Comparison of ENCODE assay signal across 23 mouse cellular contexts in the genomic region with DNA sequence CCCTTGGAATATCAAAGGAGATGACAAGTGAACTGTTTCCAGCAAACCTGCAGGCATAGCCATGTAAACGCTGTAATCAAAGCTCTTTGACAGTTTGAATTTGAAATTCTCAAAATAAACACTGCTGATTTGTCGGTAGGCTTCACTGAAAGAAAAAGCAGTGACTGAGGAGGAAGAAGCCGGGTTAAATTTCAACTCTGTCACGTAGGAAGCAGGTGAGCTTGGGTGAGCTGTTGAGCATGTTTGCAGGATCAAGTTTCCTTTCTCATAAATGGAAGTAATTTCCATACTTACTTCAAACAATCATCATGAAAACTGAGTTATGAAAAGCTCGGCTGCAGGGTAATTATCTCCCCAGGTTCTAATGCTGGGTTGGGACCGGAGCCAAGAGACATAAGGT.
DNase-seq lines count a peak whose midpoint lies in the region; ATAC-seq lines count a peak whose summit lies in the region.
"Had no signal": no experiment of that assay in that cellular context is flagged by ENCODE, and none has a peak within 500 bp of the region (broad histone marks: within the 10 kb centered on the region; RNA-seq: fewer than 3 reads in every experiment).

No protein-coding gene starts in this region.

- no peak overlapping the region for H3K4me2 ChIP-seq in embryonic facial prominence, embryonic 11.5 days (ENCODE audit: low read depth, low read length)
- H3K4me2 ChIP-seq in embryonic facial prominence, embryonic 14.5 days (ENCODE audit: low read depth, low read length) = no peak overlapping the region

- no peaks in the 10 kb centered on the region for H3K27me3 ChIP-seq in embryonic facial prominence, embryonic 11.5 days (ENCODE audit: control insufficient read depth, insufficient read depth, low read length)
- H3K27me3 ChIP-seq in embryonic facial prominence, embryonic 10.5 days (replicated peaks; ENCODE audit: low read depth, poor library complexity, severe bottlenecking) = no peaks in the 10 kb centered on the region
- no peaks in the 10 kb centered on the region for H3K27me3 ChIP-seq in embryonic facial prominence, embryonic 14.5 days (replicated peaks; ENCODE audit: control insufficient read depth, insufficient read depth, low read length)
- H3K27me3 ChIP-seq: CH12.LX, Patski had no signal

- no peak overlapping the region for H3K4me3 ChIP-seq in embryonic facial prominence, embryonic 11.5 days (ENCODE audit: low read depth, low read length)
- no peak overlapping the region for H3K4me3 ChIP-seq in embryonic facial prominence, embryonic 10.5 days
- H3K4me3 ChIP-seq in embryonic facial prominence, embryonic 14.5 days (ENCODE audit: low read depth, low read length) = no peak overlapping the region

- H3K9me3 ChIP-seq in embryonic facial prominence, embryonic 11.5 days (replicated peaks; ENCODE audit: control insufficient read depth, low read length) = no peaks in the 10 kb centered on the region
- no peaks in the 10 kb centered on the region for H3K9me3 ChIP-seq in embryonic facial prominence, embryonic 10.5 days
- H3K9me3 ChIP-seq in embryonic facial prominence, embryonic 14.5 days (ENCODE audit: control insufficient read depth, low read length) = no peaks in the 10 kb centered on the region

- no peak for ATAC-seq in embryonic facial prominence, embryonic 11.5 days (replicated peaks; ENCODE audit: insufficient number of reproducible peaks, low FRiP score, low TSS enrichment, low read depth)
- ATAC-seq in embryonic facial prominence, embryonic 14.5 days (ENCODE audit: low read depth) = peak; percentile 67
- ATAC-seq: activated CD4-positive, CD25-positive, alpha-beta regulatory T cell, adult 4 months; CD4-positive, CD25-positive, alpha-beta regulatory T cell, adult 4 months; Patski had no signal

- no peaks in the 10 kb centered on the region for H3K36me3 ChIP-seq in embryonic facial prominence, embryonic 11.5 days (replicated peaks; ENCODE audit: control insufficient read depth, insufficient read depth, low read depth, low read length)
- no peaks in the 10 kb centered on the region for H3K36me3 ChIP-seq in embryonic facial prominence, embryonic 10.5 days (replicated peaks)
- H3K36me3 ChIP-seq in embryonic facial prominence, embryonic 14.5 days (ENCODE audit: control insufficient read depth, insufficient read depth, low read length) = no peaks in the 10 kb centered on the region
- H3K36me3 ChIP-seq: G1E had no signal

- DNase-seq in cerebellum, postnatal 10 days = peak; percentile 26 to 33
- DNase-seq in cerebellum, postnatal 25 days = no peak
- DNase-seq in embryonic facial prominence, embryonic 11.5 days (ENCODE audit: low spot score) = peak; percentile 29
- DNase-seq in embryonic facial prominence, embryonic 10.5 days (ENCODE audit: low spot score) = no peak
- DNase-seq in heart, adult 11 months = peak; percentile 52
- DNase-seq in heart, postnatal 10 days = no peak
- DNase-seq in embryonic facial prominence, embryonic 14.5 days (ENCODE audit: low spot score) = peak; percentile 59
- no peak for DNase-seq in MN1 (ENCODE audit: low spot score)
- DNase-seq: adrenal gland, adult 2 months; adrenal gland, adult 8-10 months; adrenal gland, postnatal 10 days; adrenal gland, postnatal 14 days; adrenal gland, postnatal 25 days; adrenal gland, postnatal 36 days; B cell, adult 2 months; cerebellum, adult 11 months; cerebellum, adult 11-12 months; cerebellum, adult 18-20 months had no signal

- H3K4me1 ChIP-seq in embryonic facial prominence, embryonic 11.5 days (ENCODE audit: control insufficient read depth, insufficient read depth, low read length) = no peaks in the 10 kb centered on the region
- 0 out of 2 replicates have a peak, but pooled peaks cover under 1% of the 10 kb centered on the region for H3K4me1 ChIP-seq in embryonic facial prominence, embryonic 10.5 days
- peaks cover 3% of the 10 kb centered on the region; the same call in 1 of the 2 replicates for H3K4me1 ChIP-seq in embryonic facial prominence, embryonic 14.5 days (ENCODE audit: control insufficient read depth, insufficient read depth, low read length)

- intact Hi-C loops in heart, postnatal 10 days (cut with DNase I) = no loop called here

- H3K27ac ChIP-seq in embryonic facial prominence, embryonic 11.5 days (replicated peaks; ENCODE audit: low read depth, low read length) = no peak overlapping the region
- H3K27ac ChIP-seq in embryonic facial prominence, embryonic 10.5 days (replicated peaks) = no peak overlapping the region
- H3K27ac ChIP-seq in embryonic facial prominence, embryonic 14.5 days (replicated peaks; ENCODE audit: low read depth, low read length) = no peak overlapping the region

- 45% methylated on average over 6 of the region's 6 CpGs for WGBS in embryonic facial prominence, embryonic 11.5 days
- WGBS in embryonic facial prominence, embryonic 10.5 days = 57% methylated on average over 6 of the region's 6 CpGs
- WGBS in embryonic facial prominence, embryonic 14.5 days = 29% methylated on average over 6 of the region's 6 CpGs

- H3K9ac ChIP-seq in embryonic facial prominence, embryonic 11.5 days (replicated peaks; ENCODE audit: low read length) = no peak overlapping the region
- H3K9ac ChIP-seq in embryonic facial prominence, embryonic 14.5 days (ENCODE audit: low read depth, low read length) = no peak overlapping the region

Comparison
In these comparisons a context has a peak if more than half of its experiments do, and no peak if none do; other contexts are left out.
1. DNase-seq: peak in cerebellum, postnatal 10 days (2 of 2), embryonic facial prominence, embryonic 11.5 days (single experiment), heart, adult 11 months (single experiment) and embryonic facial prominence, embryonic 14.5 days (single experiment); none in cerebellum, postnatal 25 days (0 of 2), embryonic facial prominence, embryonic 10.5 days (single experiment), heart, postnatal 10 days (0 of 2) and MN1 (single experiment).